14 mouse cellular contexts compared by ENCODE assay signal in genomic region chr13:81238855-81239254, GRCm38 (mm10).
"Had no signal": no experiment of that assay in that cellular context is flagged by ENCODE, and none has a peak within 500 bp of the region (broad histone marks: within the 10 kb centered on the region; RNA-seq: fewer than 3 reads in every experiment).

No protein-coding gene starts in this region.

- DNase-seq: kidney, adult 8-10 months; kidney, postnatal 25 days; layer of hippocampus, postnatal 36 days; liver; liver, embryonic 13.5 days; liver, postnatal 0 days; lung, postnatal 14 days; thymus, adult 18-20 months; thymus, postnatal 14 days had no signal

- H3K4me1 ChIP-seq: liver, embryonic 13.5 days; lung, embryonic 15.5 days; midbrain, embryonic 13.5 days; neural tube, embryonic 12.5 days had no signal

- H3K27me3 ChIP-seq: limb, embryonic 12.5 days; liver, embryonic 13.5 days; lung, embryonic 15.5 days; midbrain, embryonic 13.5 days; neural tube, embryonic 12.5 days had no signal

- H3K9ac ChIP-seq: limb, embryonic 12.5 days; liver, embryonic 13.5 days; liver, postnatal 0 days; lung, embryonic 15.5 days; midbrain, embryonic 13.5 days; neural tube, embryonic 12.5 days had no signal

- H3K9me3 ChIP-seq: limb, embryonic 12.5 days; liver, embryonic 13.5 days; lung, embryonic 15.5 days; midbrain, embryonic 13.5 days; neural tube, embryonic 12.5 days had no signal

- H3K4me3 ChIP-seq: limb, embryonic 12.5 days; liver, embryonic 13.5 days; lung, embryonic 15.5 days; midbrain, embryonic 13.5 days; neural tube, embryonic 12.5 days had no signal

- ATAC-seq: liver, postnatal 0 days; midbrain, embryonic 13.5 days had no signal

- H3K4me2 ChIP-seq: limb, embryonic 12.5 days; liver, embryonic 13.5 days; lung, embryonic 15.5 days; midbrain, embryonic 13.5 days; neural tube, embryonic 12.5 days had no signal

- H3K27ac ChIP-seq: limb, embryonic 12.5 days; liver, embryonic 13.5 days; lung, embryonic 15.5 days; macrophage; midbrain, embryonic 13.5 days; neural tube, embryonic 12.5 days had no signal

- H3K36me3 ChIP-seq: limb, embryonic 12.5 days; liver, embryonic 13.5 days; lung, embryonic 15.5 days; neural tube, embryonic 12.5 days had no signal
